Mouse (Mus musculus) liver, adult 2 months (tissue): Measurements from ENCODE around the gene Tiam2.

ENCODE experiments used
- CTCF ChIP-seq: fragments of 200-500 bp; IDR thresholded peaks from 2 replicates; pipeline ENCODE4 v1.5.1; 2011; ENCODE audit warnings: low read depth, low read length, control low read depth
- POLR2A ChIP-seq: fragments of 200-500 bp; IDR thresholded peaks from 2 replicates; pipeline ENCODE4 v1.6.1; 2011; ENCODE audit warnings: low read length, control low read depth; ENCODE audit not compliant: insufficient read depth; ENCODE audit errors: extremely low read depth

DNA sequence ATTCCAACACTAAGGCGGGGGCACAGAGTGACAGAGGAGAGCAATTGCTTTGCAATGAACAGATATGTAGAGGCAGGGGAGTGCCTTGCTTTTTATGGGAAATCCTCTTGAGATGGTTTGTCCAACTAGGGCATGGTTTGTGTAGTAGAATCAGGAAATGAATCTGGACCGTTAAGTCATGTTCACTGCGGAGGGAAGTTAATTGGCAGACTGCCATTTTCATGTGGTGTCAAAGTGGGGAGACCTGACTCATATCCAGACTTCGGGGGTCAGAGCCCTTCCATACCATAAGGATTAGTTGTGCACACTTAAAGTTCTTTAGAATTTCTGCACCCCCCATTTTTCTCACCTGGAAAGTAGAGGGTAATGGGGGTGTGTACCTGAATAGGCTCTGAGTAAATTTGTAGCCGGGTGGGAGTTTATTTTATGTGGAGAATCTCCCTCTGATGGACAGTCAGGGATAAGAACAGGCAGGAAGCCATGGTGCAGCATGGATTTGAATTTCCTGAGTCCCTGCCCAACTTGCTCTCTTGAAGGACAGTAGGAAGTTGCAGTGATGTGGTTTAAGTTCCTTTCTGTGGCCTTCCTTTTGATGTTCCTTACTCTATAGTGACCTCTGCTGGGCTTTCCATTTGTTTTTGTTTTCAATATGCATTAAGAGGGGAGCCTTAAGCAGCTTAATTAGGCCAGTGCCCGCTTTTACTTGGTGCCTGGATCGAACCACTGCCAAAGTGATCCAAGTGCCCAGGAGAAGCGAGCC is 120.0 kb downstream of the Tiam2 start:
- TF ChIP-seq CTCF: no peak
- TF ChIP-seq POLR2A: no peak
